Mouse (Mus musculus): Measurements from ENCODE around the gene Khdc1a. TPM values are rescaled to one million over a fixed set of nuclear protein-coding genes. Genes with fewer than 3 reads are reported as not detected.

Khdc1a gene
- total RNA-seq, 2 experiments from 2014 or later = not detected

DNA sequence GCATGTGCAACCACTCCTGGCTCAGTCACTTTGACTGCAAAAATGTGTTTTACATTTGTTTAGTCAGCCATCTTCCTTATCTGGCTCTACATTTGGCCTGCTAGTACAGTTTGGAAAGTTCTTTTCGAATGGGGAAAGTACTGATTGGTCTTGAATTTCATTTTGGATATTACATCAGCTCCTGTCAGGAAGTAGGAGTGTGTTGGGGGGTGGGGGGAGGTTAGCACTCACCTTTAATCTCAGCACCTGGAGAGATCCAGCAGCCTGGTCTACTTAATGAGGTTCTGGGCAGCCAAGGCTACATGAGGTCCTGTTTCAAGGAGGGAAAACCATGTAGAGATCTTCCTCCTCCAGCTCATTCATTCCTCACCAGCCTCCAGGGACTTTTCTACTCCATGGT, 33.8 kb downstream of the Khdc1a start, which contains the start of gene Khdc1b:
TSS of gene Khdc1b (plus strand) at position 301 of the 400 bp plus-strand sequence.
- intact Hi-C loops (cut with DNase I) = no loop called here
- no peak for DNase-seq

GRCm38 (mm10) chr1:21391138-21391671, 41.8 kb downstream of the Khdc1a start:
- intact Hi-C loops (cut with DNase I) = no loop called here

More at GRCm38 (mm10) chr1:21391138-21391671, 41.8 kb downstream of the Khdc1a start:
- DNase-seq = no peak

Other genes with a start within 250 kb of the Khdc1a start
- 1 to 10 TPM; 1.5 to 3.2 TPM for gene Tmem14a, start 131.1 kb upstream of the Khdc1a start, total RNA-seq (2021)
- gene Gsta3, start 109.1 kb upstream of the Khdc1a start, total RNA-seq (2021) = 10 to 100 TPM in 1 of 2 experiments, 1 to 10 TPM in 1; 9.1 to 11.5 TPM
- not detected for gene Khdc1c, start 18.7 kb downstream of the Khdc1a start, total RNA-seq (2021)
- gene Khdc1b, start 33.9 kb downstream of the Khdc1a start, total RNA-seq (2021) = not detected